Mouse (Mus musculus): ENCODE results near the gene Lrrc52. TPM values are rescaled to one million over a fixed set of nuclear protein-coding genes. Genes with fewer than 3 reads are reported as not detected.

Gene Lrrc52
- polyA plus RNA-seq (2016; fragmentation: Nextera tagmentation; extraction: Ambion mirVana), result not detected in 2 replicates

GRCm38 (mm10) chr1:167466765-167467426 is at the start of gene Lrrc52:
Lrrc52 (minus strand) TSS chr1:167466780.
- WGBS, result 36% methylated on average over 9 of the region's 9 CpGs
- no peak for DNase-seq (ENCODE audit: low spot score)

GRCm38 (mm10) chr1:167511621-167512020 is 45.0 kb upstream of the Lrrc52 start:
- DNase-seq (ENCODE audit: low spot score), result no peak

More at GRCm38 (mm10) chr1:167466765-167467426, at the start of gene Lrrc52:
- Histone ChIP-seq H3K27me3 (ENCODE audit: low read depth, poor library complexity, severe bottlenecking) (peaks cover 17% of the 10 kb centered on the region), H3K36me3 (no peaks in the 10 kb centered on the region), H3K4me1 (no peaks in the 10 kb centered on the region), H3K9me3 (replicated peaks) (no peaks in the 10 kb centered on the region), H3K4me3 (no peak within 1 kb of the TSS), H3K27ac (no peak within 1 kb of the TSS)

GRCm38 (mm10) chr1:167506048-167506447 is 39.5 kb upstream of the Lrrc52 start:
- Histone ChIP-seq H3K27ac (no peak overlapping the region), H3K9me3 (replicated peaks) (no peaks in the 10 kb centered on the region), H3K36me3 (no peaks in the 10 kb centered on the region), H3K27me3 (ENCODE audit: low read depth, poor library complexity, severe bottlenecking) (peaks cover 8% of the 10 kb centered on the region; the same call in 1 of the 2 replicates), H3K4me1 (peaks cover 8% of the 10 kb centered on the region), H3K4me3 (no peak overlapping the region)
- DNase-seq (ENCODE audit: low spot score), result no peak
- WGBS, result 67% methylated on average over 7 of the region's 7 CpGs

More at GRCm38 (mm10) chr1:167511621-167512020, 45.0 kb upstream of the Lrrc52 start:
- H3K9me3 ChIP-seq (replicated peaks), result no peaks in the 10 kb centered on the region
- peaks cover 6% of the 10 kb centered on the region; the same call in 1 of the 2 replicates for H3K27me3 ChIP-seq (ENCODE audit: low read depth, poor library complexity, severe bottlenecking)
- H3K36me3 ChIP-seq, result no peaks in the 10 kb centered on the region
- no peak overlapping the region for H3K4me3 ChIP-seq
- 86% methylated on average over 9 of the region's 9 CpGs for WGBS
- no peaks in the 10 kb centered on the region for H3K4me1 ChIP-seq
- no peak overlapping the region for H3K27ac ChIP-seq

- Histone ChIP-seq H3K4me3 (no peak overlapping the region), H3K27ac (no peak overlapping the region), H3K27me3 (ENCODE audit: low read depth, poor library complexity, severe bottlenecking) (peaks cover 8% of the 10 kb centered on the region; the same call in 1 of the 2 replicates), H3K36me3 (no peaks in the 10 kb centered on the region), H3K4me1 (peaks cover 13% of the 10 kb centered on the region), H3K9me3 (replicated peaks) (no peaks in the 10 kb centered on the region)
- DNase-seq (ENCODE audit: low spot score), result no peak
- 86% methylated on average over 1 of the region's 1 CpGs for WGBS
These were observed 38.8 kb upstream of the Lrrc52 start for GRCm38 (mm10) chr1:167505427-167505826.

- WGBS, result 49% methylated on average over 12 of the region's 12 CpGs
These were observed 32.7 kb upstream of the Lrrc52 start for GRCm38 (mm10) chr1:167499097-167499850.

GRCm38 (mm10) chr1:167497991-167498390 is 31.4 kb upstream of the Lrrc52 start:
- peaks cover 55% of the 10 kb centered on the region for H3K4me1 ChIP-seq
- no peaks in the 10 kb centered on the region for H3K36me3 ChIP-seq
- H3K9me3 ChIP-seq (replicated peaks), result no peaks in the 10 kb centered on the region
- H3K27ac ChIP-seq, result peak overlapping the region; percentile 62
- DNase-seq (ENCODE audit: low spot score), result no peak
- H3K27me3 ChIP-seq (ENCODE audit: low read depth, poor library complexity, severe bottlenecking), result peaks cover 28% of the 10 kb centered on the region
- no peak overlapping the region for H3K4me3 ChIP-seq
- whole genome bisulfite sequencing, result 27% methylated on average over 10 of the region's 10 CpGs

More at GRCm38 (mm10) chr1:167499097-167499850, 32.7 kb upstream of the Lrrc52 start:
- Histone ChIP-seq H3K27me3 (ENCODE audit: low read depth, poor library complexity, severe bottlenecking) (peaks cover 28% of the 10 kb centered on the region), H3K9me3 (replicated peaks) (no peaks in the 10 kb centered on the region), H3K4me3 (no peak overlapping the region), H3K27ac (peak overlapping the region; percentile 3; the same call in 1 of the 2 replicates), H3K36me3 (no peaks in the 10 kb centered on the region), H3K4me1 (peaks cover 55% of the 10 kb centered on the region)
- peak; percentile 47 for DNase-seq (ENCODE audit: low spot score)

- no peak for DNase-seq (ENCODE audit: low spot score)
- H3K9me3 ChIP-seq (replicated peaks), result no peaks in the 10 kb centered on the region
- H3K27me3 ChIP-seq (ENCODE audit: low read depth, poor library complexity, severe bottlenecking), result peaks cover 28% of the 10 kb centered on the region
- peaks cover 55% of the 10 kb centered on the region for H3K4me1 ChIP-seq
- H3K4me3 ChIP-seq, result no peak overlapping the region
- peak overlapping the region; percentile 64; the same call in 1 of the 2 replicates for H3K27ac ChIP-seq
- H3K36me3 ChIP-seq, result no peaks in the 10 kb centered on the region
- 57% methylated on average over 3 of the region's 3 CpGs for WGBS
These were observed 31.0 kb upstream of the Lrrc52 start for GRCm38 (mm10) chr1:167497560-167497959.

- Histone ChIP-seq H3K9me3 (replicated peaks) (no peaks in the 10 kb centered on the region), H3K36me3 (no peaks in the 10 kb centered on the region), H3K27ac (no peak overlapping the region), H3K27me3 (ENCODE audit: low read depth, poor library complexity, severe bottlenecking) (0 out of 2 replicates have a peak, but pooled peaks cover 6% of the 10 kb centered on the region), H3K4me1 (peaks cover 23% of the 10 kb centered on the region), H3K4me3 (no peak overlapping the region)
- no peak for DNase-seq (ENCODE audit: low spot score)
- WGBS, result 89% methylated on average over 7 of the region's 7 CpGs
These were observed 24.9 kb upstream of the Lrrc52 start for GRCm38 (mm10) chr1:167491501-167491900.

GRCm38 (mm10) chr1:167487933-167488332 is 21.4 kb upstream of the Lrrc52 start:
- Histone ChIP-seq H3K4me1 (peaks cover 13% of the 10 kb centered on the region), H3K4me3 (no peak overlapping the region), H3K9me3 (replicated peaks) (no peaks in the 10 kb centered on the region), H3K36me3 (no peaks in the 10 kb centered on the region), H3K27me3 (ENCODE audit: low read depth, poor library complexity, severe bottlenecking) (no peaks in the 10 kb centered on the region), H3K27ac (no peak overlapping the region)
- DNase-seq (ENCODE audit: low spot score), result no peak
- 97% methylated on average over 5 of the region's 5 CpGs for WGBS

GRCm38 (mm10) chr1:167486959-167487680 is 20.5 kb upstream of the Lrrc52 start:
- Histone ChIP-seq H3K27ac (no peak overlapping the region), H3K4me1 (peaks cover 13% of the 10 kb centered on the region), H3K4me3 (no peak overlapping the region), H3K36me3 (no peaks in the 10 kb centered on the region), H3K9me3 (replicated peaks) (no peaks in the 10 kb centered on the region), H3K27me3 (ENCODE audit: low read depth, poor library complexity, severe bottlenecking) (no peaks in the 10 kb centered on the region)
- no peak for DNase-seq (ENCODE audit: low spot score)
- WGBS, result 90% methylated on average over 3 of the region's 3 CpGs

GRCm38 (mm10) chr1:167482863-167483262 is 16.3 kb upstream of the Lrrc52 start:
- no peak for DNase-seq (ENCODE audit: low spot score)
- no peaks in the 10 kb centered on the region for H3K4me1 ChIP-seq
- H3K9me3 ChIP-seq (replicated peaks), result no peaks in the 10 kb centered on the region
- no peaks in the 10 kb centered on the region for H3K27me3 ChIP-seq (ENCODE audit: low read depth, poor library complexity, severe bottlenecking)
- WGBS, result 92% methylated on average over 4 of the region's 4 CpGs
- no peak overlapping the region for H3K27ac ChIP-seq
- no peak overlapping the region for H3K4me3 ChIP-seq
- H3K36me3 ChIP-seq, result no peaks in the 10 kb centered on the region

GRCm38 (mm10) chr1:167473585-167473984 is 7.0 kb upstream of the Lrrc52 start:
- no peaks in the 10 kb centered on the region for H3K9me3 ChIP-seq (replicated peaks)
- H3K4me3 ChIP-seq, result no peak overlapping the region
- no peaks in the 10 kb centered on the region for H3K27me3 ChIP-seq (ENCODE audit: low read depth, poor library complexity, severe bottlenecking)
- no peak for DNase-seq (ENCODE audit: low spot score)
- H3K36me3 ChIP-seq, result no peaks in the 10 kb centered on the region
- no peaks in the 10 kb centered on the region for H3K4me1 ChIP-seq
- no peak overlapping the region for H3K27ac ChIP-seq
- WGBS, result 53% methylated on average over 4 of the region's 4 CpGs
